Mouse (Mus musculus): ENCODE results near the gene Lrrn2. TPM values are rescaled to one million over a fixed set of nuclear protein-coding genes. Genes with fewer than 3 reads are reported as not detected.

Lrrn2 gene
- total RNA-seq, 2 experiments from 2014 or later, result 2.8 to 3.7 TPM

GRCm38 (mm10) chr1:132885701-132886100 is 5.6 kb downstream of the Lrrn2 start:
- DNase-seq, result no peak

GRCm38 (mm10) chr1:132886626-132887025 is 6.6 kb downstream of the Lrrn2 start:
- no peak for DNase-seq

- no peak for DNase-seq
Observed at GRCm38 (mm10) chr1:132888811-132889210, 8.7 kb downstream of the Lrrn2 start.

- DNase-seq, result no peak
Observed at GRCm38 (mm10) chr1:132890161-132890794, 10.2 kb downstream of the Lrrn2 start.

- DNase-seq, result no peak
Observed at GRCm38 (mm10) chr1:132892065-132892464, 12.0 kb downstream of the Lrrn2 start.

GRCm38 (mm10) chr1:132893311-132894077 is 13.4 kb downstream of the Lrrn2 start:
- DNase-seq, result no peak

GRCm38 (mm10) chr1:132899029-132899428 is 19.0 kb downstream of the Lrrn2 start:
- DNase-seq, result no peak

GRCm38 (mm10) chr1:132899626-132900025 is 19.6 kb downstream of the Lrrn2 start:
- DNase-seq, result no peak

- no peak for DNase-seq
Observed at GRCm38 (mm10) chr1:132900945-132901344, 20.9 kb downstream of the Lrrn2 start.

GRCm38 (mm10) chr1:132903519-132903918 is 23.4 kb downstream of the Lrrn2 start:
- DNase-seq, result no peak

- no peak for DNase-seq
Observed at GRCm38 (mm10) chr1:132909090-132909489, 29.0 kb downstream of the Lrrn2 start.

GRCm38 (mm10) chr1:132909951-132910350 is 29.9 kb downstream of the Lrrn2 start:
- no peak for DNase-seq

- no peak for DNase-seq
Observed at GRCm38 (mm10) chr1:132910414-132911041, 30.5 kb downstream of the Lrrn2 start.

- DNase-seq, result no peak
Observed at GRCm38 (mm10) chr1:132915849-132916493, 35.9 kb downstream of the Lrrn2 start.

GRCm38 (mm10) chr1:132917554-132917953 is 37.5 kb downstream of the Lrrn2 start:
- no peak for DNase-seq

- DNase-seq, result no peak
Observed at GRCm38 (mm10) chr1:132918117-132918680, 38.1 kb downstream of the Lrrn2 start.

GRCm38 (mm10) chr1:132919258-132919657 is 39.2 kb downstream of the Lrrn2 start:
- no peak for DNase-seq

- no peak for DNase-seq
Observed at GRCm38 (mm10) chr1:132921071-132921470, 41.0 kb downstream of the Lrrn2 start.

- no peak for DNase-seq
Observed at GRCm38 (mm10) chr1:132922257-132922656, 42.2 kb downstream of the Lrrn2 start.

- no peak for DNase-seq
Observed at GRCm38 (mm10) chr1:132925270-132925669, 45.2 kb downstream of the Lrrn2 start.

- DNase-seq, result no peak
Observed at GRCm38 (mm10) chr1:132928032-132928906, 48.2 kb downstream of the Lrrn2 start.

GRCm38 (mm10) chr1:132928907-132929250 is 48.8 kb downstream of the Lrrn2 start:
- no peak for DNase-seq
